Mouse (Mus musculus): ENCODE results near the gene Saa1.

Saa1 gene

DNA sequence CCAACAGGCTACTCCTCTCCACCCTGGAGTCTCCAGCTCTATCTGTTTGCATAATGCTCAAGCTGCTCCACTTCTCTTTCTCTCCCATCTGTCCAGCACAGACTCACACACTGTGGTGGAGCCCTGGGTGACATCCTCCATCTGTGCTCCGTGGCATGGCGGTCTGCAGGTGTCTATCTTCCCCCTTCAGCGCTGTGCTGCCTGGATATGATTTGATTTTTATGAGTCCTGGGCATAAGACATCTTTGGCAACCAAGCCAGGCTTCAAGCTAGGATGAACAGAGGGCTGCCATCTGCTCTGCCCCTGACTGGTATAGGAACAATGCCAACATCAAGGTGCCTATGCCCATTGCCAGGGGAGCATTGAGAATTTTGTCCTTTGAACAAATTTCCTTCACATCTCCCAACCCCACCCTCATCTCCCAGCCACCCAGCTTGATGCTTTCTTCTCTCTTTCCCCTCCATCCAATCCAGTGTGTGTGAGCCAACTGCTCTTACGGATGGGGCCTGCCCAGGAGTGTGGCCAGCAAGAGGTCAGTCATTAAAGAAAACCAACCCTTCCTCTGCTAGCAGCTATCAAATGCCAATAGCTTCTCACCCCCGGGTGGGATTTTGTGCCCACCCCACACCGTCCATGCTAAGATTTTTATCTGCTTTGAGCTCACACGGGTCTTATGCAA is 24.0 kb downstream of the Saa1 start:
- DNase-seq (ENCODE audit: low spot score in 2 of 2): no peak

DNA sequence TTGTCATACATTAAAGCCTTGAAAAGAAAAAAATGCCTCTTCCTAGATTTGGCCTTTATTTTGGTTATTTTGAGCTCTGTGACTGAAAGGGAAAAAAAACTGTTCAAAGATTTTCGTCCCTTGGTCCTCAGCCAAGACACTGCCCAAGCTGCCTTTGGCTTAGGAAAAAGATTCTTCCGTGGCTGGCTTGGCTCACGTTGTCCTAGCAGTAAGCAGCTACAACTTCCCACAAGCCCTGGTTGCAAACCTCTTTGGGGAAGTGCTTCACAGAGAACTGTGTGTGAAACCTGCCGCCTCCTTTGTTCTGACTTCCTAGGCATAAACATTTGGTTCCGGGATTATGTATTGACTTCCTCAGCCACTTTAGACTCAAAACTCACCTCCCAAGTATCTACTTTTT is 25.9 kb downstream of the Saa1 start:
- no peak for DNase-seq (ENCODE audit: low spot score in 2 of 2)

DNA sequence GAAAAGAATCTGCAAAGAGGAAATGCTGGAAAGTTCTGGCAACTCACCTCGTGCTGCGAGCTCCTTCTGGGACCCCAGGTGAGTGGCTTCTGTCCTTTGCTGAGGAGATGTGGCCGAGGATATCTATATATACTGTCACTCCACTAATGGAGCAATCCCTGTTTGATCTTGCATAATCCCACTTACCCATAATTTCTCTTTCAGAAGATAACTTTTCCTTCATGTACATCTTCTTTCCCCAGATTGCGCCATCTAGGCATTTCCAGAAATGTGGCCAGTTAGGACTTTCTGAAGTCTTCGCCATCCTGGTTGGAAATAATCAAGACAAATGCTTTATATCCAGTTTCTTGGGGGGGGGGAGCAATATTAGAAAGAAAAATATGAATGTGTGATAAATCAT is 27.2 kb downstream of the Saa1 start, which contains the start of gene Saa3:
Gene Saa3, minus strand, starts transcription at position 101 of the 400 bp plus-strand sequence.
- DNase-seq (ENCODE audit: low spot score in 2 of 2): no peak

DNA sequence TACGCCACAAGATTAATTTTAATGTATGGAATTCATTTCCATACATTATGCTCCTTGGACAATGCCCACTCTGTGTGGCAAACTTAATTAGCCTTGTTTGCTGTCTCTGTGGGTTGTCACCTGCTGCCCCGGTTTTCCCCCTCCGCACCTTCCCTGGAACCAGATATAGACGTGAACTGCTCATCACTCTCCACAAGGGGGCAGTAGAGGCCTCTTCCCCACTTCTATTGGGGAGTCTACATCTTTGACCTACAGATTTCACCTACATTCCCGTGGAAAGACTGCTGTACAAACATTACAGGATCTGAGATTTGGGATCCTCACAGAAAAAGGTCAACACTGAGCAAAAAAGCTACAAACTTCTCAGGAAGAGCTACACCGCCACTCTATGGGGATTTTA is 28.3 kb downstream of the Saa1 start:
- DNase-seq (ENCODE audit: low spot score in 2 of 2): peak; percentile 65 to 86

DNA sequence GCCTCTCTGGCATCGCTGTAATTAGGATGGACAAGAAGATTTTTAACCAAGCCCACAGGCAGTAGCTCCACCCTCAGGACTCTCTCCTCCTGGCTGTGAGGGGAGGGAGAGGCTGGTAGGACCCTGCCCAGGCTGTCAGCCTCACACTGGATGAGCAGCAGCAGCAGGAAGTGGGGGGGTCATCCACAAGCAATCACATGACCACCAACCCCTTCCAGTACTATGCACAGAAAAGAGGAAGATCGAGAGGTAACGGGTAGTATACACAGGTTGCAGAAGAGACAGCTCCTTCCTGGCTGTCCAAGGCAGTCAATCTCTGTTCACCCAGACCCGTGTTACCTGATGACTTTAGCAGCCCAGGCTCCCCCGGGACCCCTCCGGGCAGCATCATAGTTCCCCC is 30.5 kb downstream of the Saa1 start:
- DNase-seq (ENCODE audit: low spot score in 2 of 2): no peak

DNA sequence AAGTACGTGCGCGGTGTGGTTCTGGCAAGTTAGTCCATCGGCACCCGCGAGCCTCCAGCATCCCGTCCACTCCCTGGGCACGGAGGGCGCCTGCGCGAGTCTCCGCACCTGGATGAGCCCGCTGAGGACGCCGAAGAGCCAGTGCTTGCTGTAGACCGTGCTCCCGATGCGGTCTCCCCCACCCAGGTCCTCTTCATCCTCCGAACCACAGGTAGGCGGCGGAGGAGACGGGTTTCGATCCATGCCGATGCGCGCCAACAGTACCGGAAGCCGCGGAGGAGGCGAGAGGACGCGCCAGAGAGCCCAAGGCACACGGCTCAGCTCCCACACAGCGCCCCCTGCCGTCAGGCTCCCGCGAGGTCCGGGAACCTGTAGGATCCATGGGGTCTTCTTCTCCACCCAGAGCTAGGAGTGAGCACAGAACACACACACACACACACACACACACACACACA is 32.4 kb downstream of the Saa1 start, which contains the start of gene Saal1:
Gene Saal1, minus strand, starts transcription at position 291 of the 455 bp plus-strand sequence.
- peak; percentile 85 to 97 for DNase-seq (ENCODE audit: low spot score in 2 of 2)

DNA sequence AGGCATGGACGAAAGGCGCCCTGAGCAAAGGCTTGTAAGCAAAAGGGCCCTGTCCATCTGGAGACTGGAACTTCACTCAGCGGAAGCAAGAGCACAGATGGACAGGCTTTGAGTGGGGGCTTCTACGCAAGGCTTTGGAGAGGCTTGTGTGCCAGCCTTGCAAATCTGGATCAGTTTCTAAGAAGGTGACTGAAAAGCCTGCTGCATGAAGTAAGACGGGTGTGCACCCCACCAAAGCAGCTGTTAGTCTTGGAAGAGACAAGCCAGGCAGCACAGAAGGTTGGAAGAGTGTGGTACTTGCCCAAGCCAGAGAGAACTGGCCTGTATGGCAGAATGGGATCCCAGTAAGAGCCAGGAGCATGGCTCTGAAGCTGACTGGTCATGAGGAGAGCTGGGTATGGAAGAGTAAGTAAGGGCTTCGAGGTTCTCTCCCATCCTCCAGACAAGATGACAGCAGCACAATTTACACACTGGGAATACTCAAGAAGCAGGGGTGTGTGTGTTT is 42.2 kb downstream of the Saa1 start:
- DNase-seq (ENCODE audit: low spot score in 2 of 2): no peak

DNA sequence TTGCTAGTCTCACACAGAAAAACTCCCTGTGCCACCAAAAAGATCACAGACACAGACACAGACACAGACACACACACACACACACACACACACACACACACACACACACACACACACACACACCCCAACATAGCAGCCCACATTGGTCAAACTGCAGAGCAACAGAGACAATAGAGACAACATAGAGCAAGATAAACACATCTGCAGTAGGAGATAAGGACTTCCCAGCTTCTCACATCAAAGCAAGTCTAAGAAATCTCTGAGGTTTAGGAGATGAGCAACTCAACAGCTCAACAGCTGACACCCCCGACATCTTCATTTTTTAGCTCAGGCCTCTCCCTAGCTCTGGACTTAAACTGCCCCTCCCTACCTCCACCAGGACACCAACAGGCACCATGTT is 46.0 kb downstream of the Saa1 start:
- DNase-seq (ENCODE audit: low spot score in 2 of 2): no peak
